Mouse (Mus musculus) cortical plate, adult 2 months (tissue): ENCODE measurements around the gene Ly6g6f. TPM values are rescaled to one million over a fixed set of nuclear protein-coding genes. Genes with fewer than 3 reads are reported as not detected.

Experiments used
- H3K27ac ChIP-seq: fragments of 200-500 bp; 2 replicates; pipeline ENCODE4 v1.5.1; 2012; ENCODE audit warnings: low read length, control low read depth, inconsistent platforms; ENCODE audit not compliant: insufficient read depth
- H3K4me1 ChIP-seq: fragments of 200-500 bp; 2 replicates; pipeline ENCODE4 v1.6.1; 2011; ENCODE audit warnings: low read length; ENCODE audit not compliant: control insufficient read depth, insufficient read depth
- H3K4me3 ChIP-seq: fragments of 200-500 bp; 2 replicates; pipeline ENCODE4 v1.5.1; 2011; ENCODE audit warnings: mild to moderate bottlenecking, low read length, control low read depth; ENCODE audit not compliant: insufficient read depth
- CTCF ChIP-seq: fragments of 200-500 bp; IDR thresholded peaks from 2 replicates; pipeline ENCODE4 v1.5.1; 2011; ENCODE audit warnings: mild to moderate bottlenecking, control low read depth, low read length; ENCODE audit not compliant: insufficient read depth; ENCODE audit errors: extremely low read depth
- POLR2A ChIP-seq: fragments of 200-500 bp; IDR thresholded peaks from 2 replicates; pipeline ENCODE4 v1.6.1; 2011; ENCODE audit warnings: mild to moderate bottlenecking, low read length, control low read depth; ENCODE audit not compliant: insufficient read depth; ENCODE audit errors: extremely low read depth
- polyA plus RNA-seq: library from polyadenylated mRNA; depleted of rRNA; stranded (reverse); fragments of >200 nt; gene quantifications from 2 replicates; pipeline ENCODE4 v1.2.3, GENCODE M21; 2012

The Ly6g6f gene
- polyA plus RNA-seq, 1 experiment = 1.1 TPM

GRCm38 (mm10) chr17:35068213-35068914 lies 17.0 kb downstream of the Ly6g6f start:
- TF ChIP-seq CTCF (no peak), POLR2A (no peak)
- H3K4me3 ChIP-seq = no peak overlapping the region
- no peaks in the 10 kb centered on the region for H3K4me1 ChIP-seq
- no peak overlapping the region for H3K27ac ChIP-seq

DNA sequence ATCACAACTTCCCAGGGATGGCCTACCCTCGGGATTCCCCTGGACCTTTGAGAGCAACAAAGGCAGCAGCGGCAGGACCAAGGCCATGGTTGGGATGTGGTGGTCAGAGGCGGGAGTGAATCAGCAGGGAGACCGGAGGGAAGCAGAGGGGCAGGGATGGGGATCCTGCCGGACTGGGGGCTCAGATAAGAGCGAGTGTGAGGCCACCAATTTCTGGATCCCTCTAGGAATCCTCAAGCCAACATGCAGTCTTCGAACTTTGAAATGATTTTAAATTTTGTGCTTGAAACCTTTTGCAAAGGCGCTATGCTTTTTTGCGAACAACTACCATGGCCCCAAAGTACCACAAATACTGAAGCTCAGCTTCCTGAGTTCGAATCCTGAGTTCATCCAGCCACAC lies 19.3 kb downstream of the Ly6g6f start, which contains the start of gene Mpig6b:
Gene Mpig6b (minus strand): TSS at position 101 of the 400 bp plus-strand sequence.
- TF ChIP-seq CTCF (no peak), POLR2A (no peak)
- H3K4me3 ChIP-seq = no peak within 1 kb of the TSS
- no peak within 1 kb of the TSS for H3K27ac ChIP-seq
- H3K4me1 ChIP-seq = no peaks in the 10 kb centered on the region

DNA sequence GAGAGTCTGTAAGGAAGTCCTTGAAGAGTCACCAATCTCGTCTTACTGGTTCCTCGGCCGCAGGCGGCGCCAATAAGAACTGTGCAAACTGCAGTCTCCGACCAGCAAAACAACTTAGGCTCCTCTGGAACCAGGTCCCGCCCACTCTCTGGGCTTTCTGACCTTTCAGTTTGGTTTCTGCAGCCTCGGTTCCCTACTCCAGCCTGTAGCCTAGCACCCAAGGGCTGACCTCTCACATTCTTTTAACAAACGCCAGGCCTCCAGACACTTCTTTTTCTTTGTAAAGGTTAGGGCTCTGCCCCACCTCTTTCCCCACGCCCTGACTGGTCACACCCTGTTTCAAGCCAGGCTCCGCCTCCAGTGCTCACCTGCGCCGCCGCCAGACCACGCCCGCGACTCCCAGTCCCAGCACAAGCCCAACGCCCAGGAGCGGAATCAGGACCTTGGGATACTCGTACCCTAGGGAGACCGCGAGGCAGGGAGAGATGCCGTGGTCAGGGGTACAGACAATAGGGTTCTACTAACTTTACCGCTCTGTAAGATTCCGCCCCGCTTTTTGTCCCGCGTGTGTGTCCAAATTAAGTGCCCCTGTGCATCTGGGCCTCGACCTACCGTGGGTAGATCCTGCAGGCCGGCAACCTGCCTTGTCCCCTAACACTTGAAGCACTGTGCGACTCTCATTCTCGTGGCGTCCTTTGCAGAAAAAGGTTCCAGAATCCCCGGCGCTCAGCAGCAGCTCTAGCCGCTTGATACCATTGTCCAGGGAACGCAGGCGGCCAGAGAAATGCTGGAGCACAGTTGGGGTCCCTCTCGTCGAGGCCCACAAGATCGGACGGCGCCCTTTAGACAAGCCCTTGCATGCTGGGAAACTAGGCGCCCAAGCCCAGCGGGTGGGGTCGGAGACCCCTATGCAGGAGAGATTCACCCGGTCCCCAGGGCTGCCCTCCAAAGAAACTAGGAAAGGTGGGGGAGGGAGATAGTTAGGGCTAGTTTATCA lies 20.2 kb downstream of the Ly6g6f start, which contains the start of gene Ly6g6c:
Gene Ly6g6c (plus strand): TSS at position 438 of the 997 bp plus-strand sequence.
- no peaks in the 10 kb centered on the region for H3K4me1 ChIP-seq
- no peak for TF ChIP-seq POLR2A
- no peak for TF ChIP-seq CTCF
- H3K4me3 ChIP-seq = no peak within 1 kb of the TSS
- H3K27ac ChIP-seq = no peak within 1 kb of the TSS

GRCm38 (mm10) chr17:35064378-35064877 lies 21.0 kb downstream of the Ly6g6f start:
- H3K4me3 ChIP-seq = no peak overlapping the region
- no peak for TF ChIP-seq CTCF
- no peak for TF ChIP-seq POLR2A
- H3K27ac ChIP-seq = no peak overlapping the region
- no peaks in the 10 kb centered on the region for H3K4me1 ChIP-seq

DNA sequence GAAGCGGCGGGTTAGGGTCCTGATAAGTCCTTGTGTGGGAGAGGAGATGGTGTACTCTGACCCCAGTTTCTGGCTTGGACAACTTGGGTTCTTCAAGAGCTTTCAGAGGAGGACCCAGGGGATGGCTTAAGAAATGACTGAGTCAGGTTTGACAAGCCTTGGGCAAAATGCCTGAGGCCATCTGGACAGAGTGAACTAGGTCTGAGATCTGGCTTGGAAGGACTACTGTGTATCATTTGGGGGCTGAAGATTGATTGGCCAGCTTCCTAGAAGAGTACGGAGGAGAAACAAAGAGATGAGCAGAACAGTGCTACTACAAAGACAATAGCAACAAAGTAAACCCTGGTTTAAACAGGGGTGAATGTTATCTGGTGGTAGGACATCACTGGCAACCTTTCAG lies 21.9 kb downstream of the Ly6g6f start:
- Histone ChIP-seq H3K27ac (no peak overlapping the region), H3K4me3 (no peak overlapping the region), H3K4me1 (no peaks in the 10 kb centered on the region)
- no peak for TF ChIP-seq POLR2A
- no peak for TF ChIP-seq CTCF

DNA sequence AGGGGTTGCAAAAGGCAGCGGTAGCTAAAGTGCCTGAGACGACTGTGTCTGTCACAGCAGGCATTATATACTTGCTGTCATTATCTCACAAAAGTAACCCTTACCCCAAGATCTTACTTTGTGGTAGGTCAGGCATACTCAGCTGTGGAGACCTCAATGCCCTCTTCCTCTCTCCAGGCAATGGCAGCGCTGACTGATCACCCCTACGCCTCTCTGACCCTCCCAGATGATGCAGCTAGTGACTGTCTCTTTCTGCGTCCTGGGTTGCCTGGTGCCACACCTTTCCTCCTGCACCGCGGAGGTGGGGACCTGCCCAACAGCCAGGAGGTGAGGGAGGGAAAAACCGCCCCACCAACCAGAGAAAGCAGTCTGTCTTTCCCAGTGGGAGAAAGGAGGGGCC lies 24.1 kb downstream of the Ly6g6f start:
- no peak overlapping the region for H3K27ac ChIP-seq
- no peak for TF ChIP-seq CTCF
- TF ChIP-seq POLR2A = no peak
- H3K4me1 ChIP-seq = no peaks in the 10 kb centered on the region
- no peak overlapping the region for H3K4me3 ChIP-seq

DNA sequence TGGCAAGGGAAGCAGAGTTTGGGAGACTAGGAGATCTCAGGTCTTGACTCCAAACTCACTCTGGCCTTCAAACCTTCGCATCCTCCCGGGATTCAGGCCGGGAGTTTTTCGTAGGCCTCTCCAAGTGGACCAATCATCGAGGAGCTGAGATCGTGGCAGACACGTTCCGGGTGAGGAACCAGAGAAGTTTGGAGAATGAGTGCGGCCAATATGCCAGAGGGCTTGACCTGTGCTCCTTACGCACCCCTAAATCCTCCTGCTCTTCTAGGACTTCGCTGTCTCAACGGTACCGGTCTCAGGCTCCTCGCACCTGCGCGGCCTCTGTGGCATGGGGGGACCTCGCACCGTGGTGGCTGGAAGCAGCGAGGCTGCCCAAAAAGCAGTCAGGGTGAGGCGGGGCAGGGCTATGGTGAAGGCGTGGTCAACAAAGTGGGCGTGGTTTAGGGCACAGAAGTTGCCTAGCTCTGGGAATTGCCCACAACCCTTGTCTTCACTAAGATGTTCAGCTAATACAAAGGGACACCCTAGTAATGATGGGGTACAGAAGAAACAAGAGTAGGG lies 24.6 kb downstream of the Ly6g6f start:
- Histone ChIP-seq H3K27ac (no peak overlapping the region), H3K4me3 (no peak overlapping the region), H3K4me1 (no peaks in the 10 kb centered on the region)
- no peak for TF ChIP-seq POLR2A
- no peak for TF ChIP-seq CTCF

GRCm38 (mm10) chr17:35060071-35060470 lies 25.3 kb downstream of the Ly6g6f start:
- Histone ChIP-seq H3K27ac (no peak overlapping the region), H3K4me1 (no peaks in the 10 kb centered on the region)

DNA sequence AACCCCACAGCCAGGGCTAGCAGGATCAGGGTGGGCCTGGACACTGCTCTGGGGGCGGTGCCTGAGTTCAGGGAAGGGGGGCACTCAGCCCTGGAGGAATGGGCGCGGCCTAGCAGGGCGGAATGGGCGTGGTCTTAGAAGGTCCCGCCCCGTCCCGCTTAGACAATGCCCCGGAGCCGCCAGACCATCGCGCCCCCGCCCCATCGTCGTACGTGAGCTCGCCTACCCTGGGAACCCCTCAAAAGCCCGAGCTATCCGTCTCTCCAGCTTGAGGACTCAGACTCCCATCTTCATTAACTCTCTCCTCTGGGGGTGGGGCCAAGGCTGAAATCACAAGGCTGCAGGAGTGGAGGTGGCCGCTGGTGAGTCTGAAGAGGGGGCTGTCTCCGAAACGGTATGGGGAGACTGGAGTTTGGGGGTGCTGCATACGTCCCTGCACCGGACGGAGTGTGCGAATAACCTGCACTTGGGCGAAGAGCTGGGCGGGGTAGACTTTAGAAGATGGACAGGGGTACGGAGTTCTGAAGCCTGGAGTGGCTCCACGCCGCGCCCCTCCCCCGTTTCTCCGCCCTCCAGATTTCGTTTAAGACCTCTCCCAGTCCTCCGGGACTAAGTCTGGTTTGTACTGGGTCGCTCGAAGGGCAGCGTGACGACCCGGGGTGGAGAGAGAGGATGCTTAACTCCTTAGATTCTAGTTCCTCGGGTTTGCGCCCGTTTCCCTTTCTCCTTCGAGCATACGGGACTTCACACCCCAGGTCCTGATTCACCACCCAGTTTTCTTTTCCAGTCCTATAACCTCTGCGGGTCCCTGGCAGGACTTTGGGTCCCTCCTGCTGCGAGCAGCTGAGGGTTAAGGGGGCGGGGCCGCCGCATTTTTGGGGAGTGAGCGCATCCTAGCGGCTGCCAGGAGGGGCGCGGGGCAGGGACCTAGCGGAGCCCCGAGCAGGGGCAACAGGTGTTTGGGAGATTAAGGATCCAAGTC lies 26.2 kb downstream of the Ly6g6f start, which contains the start of gene Ddah2:
Gene Ddah2 (plus strand): TSS at position 125 of the 982 bp plus-strand sequence.
- H3K4me1 ChIP-seq = no peaks in the 10 kb centered on the region
- H3K27ac ChIP-seq = no peak within 1 kb of the TSS
- 0 out of 2 replicates have a peak, but pooled peaks have one; percentile 16 for TF ChIP-seq CTCF
- no peak for TF ChIP-seq POLR2A
- peak within 1 kb of the TSS; percentile 86 for H3K4me3 ChIP-seq

More at GRCm38 (mm10) chr17:35060071-35060470, 25.3 kb downstream of the Ly6g6f start:
- TF ChIP-seq CTCF (no peak), POLR2A (no peak)
- H3K4me3 ChIP-seq = peak overlapping the region; percentile 86; the same call in 1 of the 2 replicates
